Mouse (Mus musculus) cerebellum, adult 2 months (tissue): ENCODE measurements at regions not wholly inside any gene's neighbourhood (a gene's known extent, or its start where the extent isn't known, plus 50 kb on each side); places are given as distances from the start of the nearest gene placed in this dataset.

ENCODE experiments used
- CTCF ChIP-seq: fragments of 200-500 bp; IDR thresholded peaks from 2 replicates; pipeline ENCODE4 v1.5.1; 2011; ENCODE audit warnings: low read depth, mild to moderate bottlenecking, control low read depth, low read length, moderate library complexity, borderline replicate concordance; ENCODE audit not compliant: insufficient read depth
- POLR2A ChIP-seq: fragments of 200-500 bp; IDR thresholded peaks from 2 replicates; pipeline ENCODE4 v1.6.1; 2011; ENCODE audit warnings: low read length, control low read depth, borderline replicate concordance; ENCODE audit not compliant: insufficient read depth

- no peak for TF ChIP-seq POLR2A
- no peak for TF ChIP-seq CTCF
Observed at GRCm38 (mm10) chr12:71624676-71625075, 206.2 kb upstream of the Daam1 start.
